Mouse (Mus musculus) thymus, postnatal 0 days (tissue): ENCODE data around the gene Nckap5. TPM values are rescaled to one million over a fixed set of nuclear protein-coding genes. Genes with fewer than 3 reads are reported as not detected.

Experiments
- DNase-seq: peaks from one replicate; pipeline ENCODE4 v3.0.0-alpha.2; 2015; ENCODE audit warnings: low spot score
- polyA plus RNA-seq: library from polyadenylated mRNA; unstranded; fragments of >200 nt; fragmentation: Nextera tagmentation; extraction: Ambion mirVana; gene quantifications from 2 replicates; pipeline ENCODE4 v1.2.1, GENCODE M21; 2015

The Nckap5 gene
- polyA plus RNA-seq, 1 experiment from 2014 or later = 1.1 TPM

- DNase-seq = no peak
Measured at GRCm38 (mm10) chr1:126483665-126484064, 346.9 kb downstream of the Nckap5 start.

- no peak for DNase-seq
Measured at GRCm38 (mm10) chr1:126481459-126482228, 349.0 kb downstream of the Nckap5 start.

- no peak for DNase-seq
Measured at GRCm38 (mm10) chr1:126473044-126473443, 357.6 kb downstream of the Nckap5 start.

- no peak for DNase-seq
Measured at GRCm38 (mm10) chr1:126471419-126471818, 359.2 kb downstream of the Nckap5 start.

GRCm38 (mm10) chr1:126470883-126471282, 359.7 kb downstream of the Nckap5 start:
- DNase-seq = no peak

- DNase-seq = no peak
Measured at GRCm38 (mm10) chr1:126469818-126470544, 360.6 kb downstream of the Nckap5 start.

- DNase-seq = no peak
Measured at GRCm38 (mm10) chr1:126461527-126462354, 368.9 kb downstream of the Nckap5 start.

- no peak for DNase-seq
Measured at GRCm38 (mm10) chr1:126457739-126458138, 372.9 kb downstream of the Nckap5 start.

GRCm38 (mm10) chr1:126454504-126455173, 376.0 kb downstream of the Nckap5 start:
- DNase-seq = no peak

- DNase-seq = no peak
Measured at GRCm38 (mm10) chr1:126451472-126451871, 379.1 kb downstream of the Nckap5 start.

- no peak for DNase-seq
Measured at GRCm38 (mm10) chr1:126449424-126449823, 381.2 kb downstream of the Nckap5 start.

GRCm38 (mm10) chr1:126443890-126444289, 386.7 kb downstream of the Nckap5 start:
- no peak for DNase-seq

GRCm38 (mm10) chr1:126442723-126443122, 387.9 kb downstream of the Nckap5 start:
- no peak for DNase-seq

GRCm38 (mm10) chr1:126438000-126438572, 392.5 kb downstream of the Nckap5 start:
- DNase-seq = no peak

GRCm38 (mm10) chr1:126436937-126437667, 393.5 kb downstream of the Nckap5 start:
- DNase-seq = no peak

- DNase-seq = no peak
Measured at GRCm38 (mm10) chr1:126432285-126432684, 398.3 kb downstream of the Nckap5 start.

GRCm38 (mm10) chr1:126431594-126431993, 399.0 kb downstream of the Nckap5 start:
- peak; percentile 7 for DNase-seq

- DNase-seq = no peak
Measured at GRCm38 (mm10) chr1:126411426-126411825, 419.2 kb downstream of the Nckap5 start.

GRCm38 (mm10) chr1:126407886-126408285, 422.7 kb downstream of the Nckap5 start:
- peak; percentile 40 for DNase-seq

- DNase-seq = no peak
Measured at GRCm38 (mm10) chr1:126405543-126405942, 425.1 kb downstream of the Nckap5 start.
